Mouse (Mus musculus) CH12.LX (cell line): ENCODE results near the gene Shisal2b. TPM values are rescaled to one million over a fixed set of nuclear protein-coding genes. Genes with fewer than 3 reads are reported as not detected.

Experiments
- DNase-seq: peaks from one replicate; pipeline ENCODE4 v3.0.0-alpha.2; 2013; ENCODE audit errors: extremely low read depth
- H3K27ac ChIP-seq: 2 replicates; pipeline ENCODE4 v1.5.1; 2012; ENCODE audit warnings: low read depth, mild to moderate bottlenecking, control low read depth, moderate library complexity; ENCODE audit not compliant: insufficient read depth
- H3K27me3 ChIP-seq: replicated peaks from 2 replicates; pipeline ENCODE3; 2012; ENCODE audit warnings: inconsistent platforms
- H3K36me3 ChIP-seq, 2 experiments: replicated peaks in 1 of 2; 2 replicates each; pipeline versions ENCODE3 to v1.6.1; 2012; ENCODE audit warnings: inconsistent platforms in 1 of 2, low read length in 1 of 2, mild to moderate bottlenecking in 1 of 2, mixed read lengths in 1 of 2, moderate library complexity in 1 of 2; ENCODE audit not compliant: control insufficient read depth in 1 of 2, insufficient read depth in 1 of 2
- H3K4me1 ChIP-seq, 2 experiments: 2 replicates each; pipeline ENCODE4 v1.6.1; 2012; ENCODE audit warnings: inconsistent platforms in 1 of 2, moderate library complexity in 1 of 2; ENCODE audit not compliant: insufficient read depth in 2 of 2, control insufficient read depth in 1 of 2
- H3K4me2 ChIP-seq: 2 replicates; pipeline ENCODE4 v1.6.1; 2012; ENCODE audit warnings: low read depth, mild to moderate bottlenecking, control low read depth; ENCODE audit not compliant: poor library complexity, insufficient read depth, severe bottlenecking
- H3K4me3 ChIP-seq, 3 experiments: fragments of 150-350 bp in 1 of 3; sonication (generic) in 1 of 3; replicated peaks in 1 of 3; 2 replicates each; pipeline versions ENCODE3 to v1.5.1; 2011 to 2012; ENCODE audit warnings: low read depth in 2 of 3, low read length in 2 of 3, mild to moderate bottlenecking in 2 of 3, moderate library complexity in 2 of 3, control low read depth in 1 of 3, improper control_type of control experiment in 1 of 3, inconsistent platforms in 1 of 3, mixed read lengths in 1 of 3; ENCODE audit not compliant: poor library complexity in 1 of 3
- H3K79me2 ChIP-seq: replicated peaks from 2 replicates; pipeline ENCODE4 v1.6.1; 2012; ENCODE audit warnings: mild to moderate bottlenecking, moderate library complexity; ENCODE audit not compliant: control insufficient read depth, poor library complexity, insufficient read depth, severe bottlenecking; ENCODE audit errors: extremely low read depth
- H3K9ac ChIP-seq: 2 replicates; pipeline ENCODE4 v1.6.1; 2012; ENCODE audit warnings: low read depth, mild to moderate bottlenecking, control low read depth, moderate library complexity; ENCODE audit not compliant: insufficient read depth
- H3K9me3 ChIP-seq: replicated peaks from 2 replicates; pipeline ENCODE3; 2012; ENCODE audit warnings: low read length, inconsistent platforms, mixed read lengths
- GABPA ChIP-seq: IDR thresholded peaks from 2 replicates; pipeline ENCODE4 v1.6.1; 2012; ENCODE audit warnings: low read depth, low read length, improper control_type of control experiment, inconsistent platforms; ENCODE audit not compliant: insufficient replicate concordance
- HCFC1 ChIP-seq: IDR thresholded peaks from 2 replicates; pipeline ENCODE4 v1.6.1; 2012; ENCODE audit warnings: low read depth, mild to moderate bottlenecking, inconsistent platforms, low read length, improper control_type of control experiment
- JUND ChIP-seq: conservative IDR thresholded peaks from 2 replicates; pipeline ENCODE4 v1.6.1; 2011; ENCODE audit warnings: low read depth, low read length, improper control_type of control experiment
- MAFK ChIP-seq: IDR thresholded peaks from 2 replicates; pipeline ENCODE4 v1.6.1; 2011; ENCODE audit warnings: low read length, improper control_type of control experiment; ENCODE audit not compliant: insufficient replicate concordance
- NELFE ChIP-seq: IDR thresholded peaks from 2 replicates; pipeline ENCODE4 v1.6.1; 2011; ENCODE audit warnings: low read depth, low read length, improper control_type of control experiment
- POLR2A ChIP-seq: IDR thresholded peaks from 2 replicates; pipeline ENCODE4 v1.6.1; 2011; ENCODE audit warnings: low read depth, mild to moderate bottlenecking, improper control_type of control experiment, low read length
- POLR2AphosphoS2 ChIP-seq: IDR thresholded peaks from 2 replicates; pipeline ENCODE4 v1.6.1; 2011; ENCODE audit warnings: low read depth, low read length, improper control_type of control experiment
- RAD21 ChIP-seq: IDR thresholded peaks from 2 replicates; pipeline ENCODE4 v1.6.1; 2011; ENCODE audit warnings: low read depth, mild to moderate bottlenecking, low read length, improper control_type of control experiment, moderate library complexity
- RCOR1 ChIP-seq: conservative IDR thresholded peaks from 2 replicates; pipeline ENCODE4 v1.6.1; 2012; ENCODE audit warnings: low read depth, mild to moderate bottlenecking, inconsistent platforms, low read length, improper control_type of control experiment
- SIN3A ChIP-seq: IDR thresholded peaks from 2 replicates; pipeline ENCODE4 v1.6.1; 2012; ENCODE audit warnings: low read length, improper control_type of control experiment, inconsistent platforms
- SMC3 ChIP-seq: IDR thresholded peaks from 2 replicates; pipeline ENCODE4 v1.6.1; 2011; ENCODE audit warnings: low read depth, low read length, improper control_type of control experiment
- ZC3H11A ChIP-seq: IDR thresholded peaks from 2 replicates; pipeline ENCODE4 v1.6.1; 2012; ENCODE audit warnings: low read depth, mild to moderate bottlenecking, inconsistent platforms, low read length, improper control_type of control experiment
- ZKSCAN1 ChIP-seq: IDR thresholded peaks from 2 replicates; pipeline ENCODE4 v1.6.1; 2012; ENCODE audit warnings: low read depth, inconsistent platforms, low read length, improper control_type of control experiment, borderline replicate concordance
- dilution Hi-C: fragments of 300-500 bp; cut with MboI; formaldehyde crosslinking; loops from 2 replicates; pipeline ENCODE4 v1.14.3; 2020; ENCODE audit warnings: low sequenced_read_pairs; ENCODE audit not compliant: extremely low pct_unique_long_range_greater_than_20kb, extremely low pct_ligation_motif_present
- in situ Hi-C: fragments of 300-500 bp; cut with MboI; formaldehyde crosslinking; loops from 3 replicates; pipeline ENCODE4 v1.14.3; 2019; ENCODE audit warnings: low sequenced_read_pairs, low pct_ligation_motif_present, low pct_unique_long_range_greater_than_20kb, mixed read lengths
- polyA plus RNA-seq: library from polyadenylated mRNA; unstranded; fragments of >175 nt; gene quantifications from 2 replicates; pipeline ENCODE4 v1.2.1, GENCODE M21; 2012; ENCODE audit warnings: low read depth; ENCODE audit not compliant: insufficient read length
- total RNA-seq, 2 experiments: library from RNA; depleted of rRNA; stranded (reverse); fragments of 300-350 nt in 1 of 2; fragments of >200 nt in 1 of 2; gene quantifications; 2 replicates each; pipeline ENCODE4 v1.2.3; 2012 to 2014

Shisal2b gene
- total and polyA plus RNA-seq, 3 experiments: 0.17 TPM; not detected in 2

GRCm38 (mm10) chr13:104866726-104867125 is 3.0 kb upstream of the Shisal2b start:
- Histone ChIP-seq H3K4me1 (peaks cover 0 to 7% of the 10 kb centered on the region in 2 experiments; a peak in 2 of 4 replicates), H3K4me2 (no peak overlapping the region), H3K36me3 (no peaks in the 10 kb centered on the region), H3K79me2 (no peaks in the 10 kb centered on the region), H3K27ac (no peak overlapping the region), H3K27me3 (peaks cover 2% of the 10 kb centered on the region), H3K9me3 (no peaks in the 10 kb centered on the region), H3K4me3 (no peak overlapping the region), H3K9ac (no peak overlapping the region)
- dilution Hi-C loops: no loop called here
- in situ Hi-C loops: loop anchor here (10.0 kb wide), 1 partner anchor 48 kb away; no protein-coding TSS in a partner anchor
- no peak for DNase-seq
- TF ChIP-seq SIN3A: no peak
- TF ChIP-seq POLR2A: no peak
- TF ChIP-seq POLR2AphosphoS2: no peak
- no peak for TF ChIP-seq RAD21
- no peak for TF ChIP-seq RCOR1
- no peak for TF ChIP-seq JUND
- no peak for TF ChIP-seq ZKSCAN1

- H3K27ac ChIP-seq: no peak overlapping the region
- H3K9me3 ChIP-seq: no peaks in the 10 kb centered on the region
- in situ Hi-C loops (no loop called here), dilution Hi-C loops (no loop called here)
- no peak for DNase-seq
- no peaks in the 10 kb centered on the region for H3K79me2 ChIP-seq
- TF ChIP-seq MAFK (no peak), ZC3H11A (no peak), GABPA (no peak), SMC3 (no peak), NELFE (no peak), HCFC1 (no peak)
- H3K36me3 ChIP-seq: no peaks in the 10 kb centered on the region
- no peaks in the 10 kb centered on the region for H3K27me3 ChIP-seq
- H3K4me2 ChIP-seq: no peak overlapping the region
- no peak overlapping the region for H3K9ac ChIP-seq
- H3K4me1 ChIP-seq: no peaks in the 10 kb centered on the region
- H3K4me3 ChIP-seq: no peak overlapping the region
These were observed 10.0 kb downstream of the Shisal2b start for GRCm38 (mm10) chr13:104853645-104854044.

GRCm38 (mm10) chr13:104843295-104844089 is 20.2 kb downstream of the Shisal2b start:
- peak; percentile 59; the same call in 1 of the 2 replicates for TF ChIP-seq MAFK
- no peak for TF ChIP-seq RAD21
- TF ChIP-seq, all 38 proteins: peak for 1
- H3K27ac ChIP-seq: no peak overlapping the region
- H3K4me2 ChIP-seq: no peak overlapping the region
- H3K36me3 ChIP-seq: peaks cover 4 to 14% of the 10 kb centered on the region in 2 experiments
- dilution Hi-C loops (no loop called here), in situ Hi-C loops (no loop called here)
- no peaks in the 10 kb centered on the region for H3K27me3 ChIP-seq
- H3K79me2 ChIP-seq: no peaks in the 10 kb centered on the region
- peaks cover 0 to 4% of the 10 kb centered on the region in 2 experiments; a peak in 1 of 4 replicates for H3K4me1 ChIP-seq
- H3K9me3 ChIP-seq: no peaks in the 10 kb centered on the region
- DNase-seq: no peak
- H3K4me3 ChIP-seq: no peak overlapping the region
- H3K9ac ChIP-seq: no peak overlapping the region
